Mouse (Mus musculus): ENCODE measurements around the gene Mefv.
A peak's percentile ranks its signal among the peaks of the same experiment; 100 is the strongest.
"Not testable (repeated sequence)": the region's sequence is repeated elsewhere in the genome, so short reads cannot be mapped to it uniquely, and the experiment has no call there.

The Mefv gene

DNA sequence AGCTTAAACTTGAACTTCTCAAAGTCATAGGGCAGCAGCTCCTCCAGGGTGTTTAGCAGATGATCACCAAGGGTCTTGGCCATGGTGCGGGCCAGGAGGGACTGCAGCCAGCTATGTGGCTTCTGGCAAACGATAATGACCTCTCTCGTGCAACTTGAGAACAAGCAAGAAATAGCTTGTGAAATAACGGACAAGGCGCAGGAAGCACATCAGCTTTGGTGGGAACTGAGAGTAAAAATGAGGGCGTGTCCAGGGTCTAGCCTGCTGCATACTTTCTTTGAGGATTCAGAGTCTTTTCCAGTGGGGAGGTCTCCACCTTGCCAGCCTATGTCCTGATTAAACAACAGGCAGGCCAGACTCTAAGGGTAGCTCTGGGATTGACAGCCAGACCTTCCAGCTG, at the start of gene Mefv:
Gene Mefv, minus strand, starts transcription at position 118 of the 400 bp plus-strand sequence.
- no peak for DNase-seq (ENCODE audit: low read depth in 2 of 2, low spot score in 2 of 2)

DNA sequence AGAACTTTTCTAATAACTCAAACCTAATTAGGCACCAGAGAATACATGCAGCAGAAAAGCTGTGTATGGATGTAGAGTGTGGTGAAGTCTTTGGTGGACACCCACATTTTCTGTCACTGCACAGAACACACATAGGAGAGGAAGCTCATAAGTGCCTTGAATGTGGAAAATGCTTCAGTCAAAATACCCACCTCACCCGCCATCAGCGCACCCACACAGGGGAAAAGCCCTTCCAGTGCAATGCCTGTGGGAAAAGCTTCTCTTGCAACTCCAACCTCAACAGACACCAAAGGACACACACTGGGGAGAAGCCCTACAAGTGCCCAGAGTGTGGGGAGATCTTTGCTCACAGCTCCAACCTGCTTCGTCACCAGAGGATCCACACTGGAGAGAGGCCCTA, 31.1 kb upstream of the Mefv start:
- no peak for DNase-seq (ENCODE audit: low read depth in 2 of 2, low spot score in 2 of 2)

DNA sequence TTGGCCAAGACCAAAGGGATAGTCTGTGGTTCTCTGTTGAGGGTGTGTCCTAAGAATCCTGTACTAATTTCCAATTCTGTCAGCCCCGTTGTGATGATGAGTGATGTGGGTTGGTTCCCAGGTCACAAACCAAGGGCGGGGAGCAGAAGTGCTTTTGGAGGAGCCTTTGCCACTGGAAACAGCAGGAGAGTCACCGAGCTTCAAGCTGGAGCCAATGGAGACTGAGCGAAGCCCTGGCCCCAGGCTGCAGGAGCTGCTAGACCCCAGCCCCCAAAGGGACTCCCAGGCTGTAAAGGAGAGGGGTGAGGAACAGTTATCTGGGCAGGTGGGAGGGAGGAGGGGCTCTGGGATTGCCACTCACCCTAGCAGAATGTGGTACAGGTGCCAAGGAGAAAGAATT, 27.8 kb upstream of the Mefv start:
- DNase-seq (ENCODE audit: low read depth in 2 of 2, low spot score in 2 of 2), result no peak

DNA sequence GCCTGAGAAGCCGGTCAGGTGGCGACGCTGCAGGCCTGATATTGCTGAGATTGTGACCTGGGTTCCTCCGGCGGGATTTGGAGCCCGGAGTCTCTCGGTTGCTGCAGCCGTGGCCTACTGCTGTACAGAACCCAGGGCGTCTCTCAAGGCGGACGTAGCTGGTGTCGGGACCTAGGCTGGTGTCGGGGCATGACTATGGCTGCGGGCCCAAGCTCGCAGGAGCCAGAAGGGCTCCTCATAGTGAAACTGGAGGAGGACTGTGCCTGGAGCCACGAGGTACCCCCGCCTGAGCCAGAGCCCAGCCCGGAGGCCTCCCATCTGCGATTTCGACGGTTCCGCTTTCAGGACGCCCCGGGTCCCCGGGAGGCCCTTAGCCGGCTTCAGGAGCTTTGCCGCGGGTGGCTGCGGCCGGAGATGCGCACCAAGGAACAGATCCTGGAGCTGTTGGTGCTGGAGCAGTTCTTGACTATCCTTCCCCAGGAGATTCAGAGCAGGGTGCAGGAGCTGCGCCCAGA, 26.3 kb upstream of the Mefv start:
- peak in 1 of 2 experiments; percentile 32 for DNase-seq (ENCODE audit: low read depth in 2 of 2, low spot score in 2 of 2)

DNA sequence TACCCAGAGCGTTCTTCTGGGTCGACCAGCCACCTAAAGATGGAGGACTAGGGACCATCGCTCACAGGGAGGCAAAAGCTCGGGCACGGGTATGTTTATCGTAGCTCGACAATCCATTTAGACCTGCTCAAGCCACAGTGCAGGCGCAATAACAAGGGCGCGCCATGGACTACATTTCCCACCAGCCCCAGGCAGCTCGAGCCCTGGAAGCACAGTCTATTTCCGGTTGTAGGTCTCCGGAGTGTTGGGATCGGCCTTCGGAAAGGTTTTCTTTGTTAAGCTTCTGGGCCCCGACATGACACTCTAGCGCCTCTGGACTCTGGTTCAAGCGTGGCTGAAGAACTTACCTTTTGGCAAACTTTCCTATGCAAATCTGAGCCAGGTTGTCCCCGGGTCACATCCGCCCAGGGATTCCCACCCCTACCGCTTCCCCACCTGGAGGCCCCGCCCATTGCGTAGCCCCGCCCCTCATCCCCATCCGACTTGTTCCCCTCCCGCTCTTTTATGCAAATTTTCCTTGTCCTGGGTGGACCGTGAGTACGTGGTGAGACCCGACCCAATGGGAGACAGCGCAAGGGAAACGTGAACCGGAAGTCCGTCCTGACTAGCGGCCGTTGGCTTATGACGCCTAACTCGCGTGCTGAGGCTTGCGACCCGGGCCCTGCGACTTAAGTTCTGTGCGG, 25.7 kb upstream of the Mefv start, which contains the start of gene Zfp263:
Gene Zfp263, plus strand, starts transcription at position 591 of the 683 bp plus-strand sequence.
- DNase-seq (ENCODE audit: low read depth in 2 of 2, low spot score in 2 of 2), result peak; percentile 85 to 86

DNA sequence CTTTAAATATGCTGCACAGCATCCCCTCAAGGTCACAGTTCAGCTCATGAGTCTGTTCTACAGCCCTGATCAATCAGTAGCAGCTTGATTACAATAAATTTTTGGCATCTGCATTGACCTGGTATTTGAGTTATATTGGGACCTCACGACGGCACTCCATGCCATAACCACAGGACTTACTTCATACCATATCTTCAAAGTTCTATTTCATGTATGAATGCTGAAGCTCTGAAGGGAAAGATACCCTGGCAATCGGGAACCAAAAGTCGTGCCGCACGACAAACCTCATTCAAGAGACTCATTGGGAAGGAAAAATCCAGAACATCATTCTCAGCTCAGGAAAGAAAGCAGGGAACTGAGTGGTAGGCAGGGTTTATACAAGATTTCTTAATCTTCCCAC, 24.6 kb upstream of the Mefv start:
- DNase-seq (ENCODE audit: low read depth in 2 of 2, low spot score in 2 of 2), result no peak

DNA sequence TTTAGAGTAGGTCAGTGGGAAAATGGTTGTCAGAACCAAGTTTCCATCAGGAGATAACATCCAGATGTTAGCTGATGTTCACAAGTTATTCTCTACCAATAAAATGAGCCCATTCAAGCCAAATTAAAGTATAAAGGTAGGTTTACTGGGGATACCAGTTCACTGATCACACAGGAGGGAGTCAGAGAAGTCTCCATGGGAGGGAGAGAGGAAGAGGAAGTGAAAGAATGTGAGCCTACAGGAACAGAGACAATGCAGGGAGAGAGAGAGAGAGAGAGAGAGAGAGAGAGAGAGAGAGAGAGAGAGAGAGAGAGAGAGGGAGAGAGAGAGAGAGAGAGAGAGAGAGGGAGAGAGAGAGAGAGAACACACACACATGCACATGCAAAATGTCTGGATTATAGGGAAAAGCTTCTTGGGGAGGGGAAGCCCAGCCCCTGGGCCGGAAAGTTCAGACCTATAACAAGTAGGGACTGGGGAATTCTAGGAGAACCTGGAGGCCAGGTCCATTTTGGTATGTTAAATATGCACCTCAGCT, 15.4 kb upstream of the Mefv start:
- DNase-seq (ENCODE audit: low read depth in 2 of 2, low spot score in 2 of 2), result no peak

DNA sequence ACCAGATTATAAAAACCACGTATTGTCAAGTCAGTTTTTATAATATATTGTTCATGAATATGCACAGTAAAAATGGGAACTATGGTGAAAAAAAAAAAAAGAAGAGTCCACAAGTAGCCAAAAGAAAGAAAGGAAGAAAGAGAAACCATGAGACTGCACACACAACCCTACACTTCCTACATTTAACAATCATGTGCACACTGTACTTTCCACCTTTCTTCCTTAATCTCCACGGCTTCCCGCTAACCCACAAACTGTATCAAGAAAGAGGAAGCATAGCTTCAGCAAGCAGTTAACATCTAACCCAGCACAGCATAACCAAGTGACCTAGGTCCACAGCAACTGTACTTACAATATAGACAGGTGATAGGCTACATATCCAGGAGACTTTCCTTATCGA, 14.7 kb upstream of the Mefv start:
- DNase-seq (ENCODE audit: low read depth in 2 of 2, low spot score in 2 of 2), result no peak

DNA sequence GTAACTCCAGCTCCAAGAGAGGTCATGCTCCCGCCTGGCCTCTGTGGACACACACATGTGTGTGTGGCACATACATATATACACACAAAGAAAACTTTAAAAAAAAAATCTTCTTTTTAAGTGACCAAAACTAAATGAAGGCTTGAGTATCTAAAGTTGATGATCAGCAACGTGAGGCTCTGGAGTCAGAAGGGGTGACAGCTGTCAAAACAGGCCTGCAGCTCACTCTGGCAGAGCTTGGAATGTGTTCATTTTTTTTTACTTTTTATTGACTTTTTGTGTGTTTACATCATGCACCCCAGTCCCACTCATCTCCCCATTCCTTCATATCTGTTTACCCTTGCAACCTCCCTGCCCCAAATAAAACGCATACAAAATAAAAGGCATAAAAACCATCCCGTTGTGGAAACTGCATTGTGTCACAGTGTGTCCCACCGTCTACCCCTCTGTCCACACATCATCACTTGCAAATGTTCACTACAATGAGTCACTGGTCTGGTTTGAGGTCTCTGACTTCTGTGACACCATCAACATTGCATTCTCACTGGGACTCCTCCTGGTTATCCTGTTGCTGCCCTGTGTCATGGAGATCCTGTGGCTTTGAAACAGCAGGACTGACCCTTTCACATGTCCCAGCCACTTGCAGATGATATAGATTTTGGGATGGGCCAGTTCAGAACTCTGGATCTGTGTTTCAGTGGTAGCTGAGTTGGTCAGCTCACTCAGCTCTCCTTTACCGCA, 10.3 kb upstream of the Mefv start:
- DNase-seq (ENCODE audit: low read depth in 2 of 2, low spot score in 2 of 2), result no peak

DNA sequence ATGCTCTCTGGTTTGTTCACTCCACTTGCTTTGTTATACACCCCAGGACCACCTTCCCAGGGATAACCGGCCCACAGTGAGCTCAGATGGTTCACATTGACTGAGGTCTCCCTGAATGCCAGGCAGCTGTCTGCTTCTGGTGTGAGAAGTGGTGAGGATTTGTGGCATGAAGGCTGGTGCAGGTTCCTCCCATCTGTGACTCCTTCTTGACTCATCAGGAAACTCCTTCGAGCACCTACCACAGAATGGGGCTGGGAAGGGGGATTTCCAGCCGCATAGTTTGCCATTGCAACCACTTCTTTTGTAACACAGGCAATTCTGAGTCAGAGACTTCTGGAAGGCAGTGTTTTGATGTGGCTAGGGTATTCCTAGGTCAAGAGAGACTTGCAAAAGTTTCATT, 5.3 kb upstream of the Mefv start:
- DNase-seq (ENCODE audit: low read depth in 2 of 2, low spot score in 2 of 2), result no peak

DNA sequence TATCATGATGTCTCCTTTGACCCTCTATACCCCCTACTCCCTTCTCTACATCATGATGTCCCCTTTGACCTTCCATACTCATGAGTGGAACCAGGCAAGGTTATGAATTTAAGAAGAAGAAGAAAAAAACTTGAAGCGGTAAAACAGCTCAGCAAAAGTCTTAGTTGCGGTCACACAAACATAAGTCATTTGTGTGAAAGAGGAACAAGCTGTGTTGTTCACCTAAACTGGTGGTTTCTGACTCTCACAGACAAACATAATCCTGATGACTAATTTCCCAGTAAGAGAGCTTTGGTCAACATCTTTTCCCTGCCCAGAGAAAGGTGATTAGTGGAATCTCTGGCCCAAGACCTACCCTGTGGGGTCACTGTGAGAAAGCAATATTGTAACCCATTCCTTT, 3.2 kb downstream of the Mefv start:
- no peak for DNase-seq (ENCODE audit: low read depth in 2 of 2, low spot score in 2 of 2)

DNA sequence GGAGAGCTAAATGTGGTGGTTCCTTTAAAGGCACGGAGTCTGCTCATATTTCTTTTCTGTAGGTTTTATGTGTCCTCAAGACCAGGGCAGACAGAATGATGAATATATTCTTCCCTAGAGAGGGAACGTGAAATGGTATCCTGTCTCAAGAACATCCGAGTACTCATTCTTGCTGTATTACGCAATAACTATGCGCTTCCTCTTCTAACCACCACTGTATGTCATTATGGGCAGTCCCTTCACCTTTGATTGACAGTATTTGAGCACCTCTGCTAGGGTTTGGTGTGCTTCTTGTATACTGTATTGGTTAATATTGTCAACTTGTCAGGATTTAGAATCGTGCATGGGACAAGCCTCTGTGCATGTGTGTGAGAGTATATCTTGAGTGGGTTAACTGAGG, 11.2 kb downstream of the Mefv start:
- no peak for DNase-seq (ENCODE audit: low read depth in 2 of 2, low spot score in 2 of 2)

DNA sequence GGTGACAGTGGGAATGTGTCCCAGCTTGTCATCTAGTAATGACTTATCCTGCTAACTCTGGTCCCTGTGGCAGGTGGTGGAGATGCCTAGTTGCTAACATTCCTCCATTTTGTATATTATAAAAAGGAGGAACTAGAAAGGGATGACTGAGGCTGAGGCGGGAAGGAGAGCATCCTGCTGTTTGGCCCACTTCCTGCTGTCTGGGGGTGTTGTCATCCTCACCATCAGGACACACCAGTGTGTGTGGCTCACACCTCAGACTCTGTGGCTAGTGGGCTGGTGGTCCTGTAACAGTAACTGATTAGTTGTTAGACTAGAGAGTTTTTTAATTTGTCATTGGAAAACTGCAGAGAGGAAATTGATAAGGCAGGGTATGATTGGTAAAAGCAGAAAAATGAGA, 17.0 kb downstream of the Mefv start:
- DNase-seq (ENCODE audit: low read depth in 2 of 2, low spot score in 2 of 2), result no peak

DNA sequence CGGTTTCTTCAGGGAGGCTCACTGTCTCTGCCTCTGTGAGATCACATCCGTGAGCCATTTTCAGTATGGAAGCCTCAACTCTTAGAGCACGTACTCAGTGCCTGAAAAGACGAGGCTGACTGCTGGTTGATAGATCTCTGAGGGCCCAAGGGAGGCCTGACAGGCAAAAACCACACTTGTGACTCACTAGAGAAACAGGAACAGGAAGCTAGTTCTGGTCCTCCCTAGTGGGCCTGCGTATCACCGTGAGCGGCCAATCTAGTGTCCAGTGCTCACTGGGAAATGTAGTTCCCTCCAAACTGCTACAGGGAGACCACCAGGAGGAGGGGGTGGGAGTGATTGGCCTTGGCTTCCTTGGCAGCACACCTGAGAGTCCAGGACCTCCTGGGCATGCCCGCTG, 18.6 kb downstream of the Mefv start:
- no peak for DNase-seq (ENCODE audit: low read depth in 2 of 2, low spot score in 2 of 2)

DNA sequence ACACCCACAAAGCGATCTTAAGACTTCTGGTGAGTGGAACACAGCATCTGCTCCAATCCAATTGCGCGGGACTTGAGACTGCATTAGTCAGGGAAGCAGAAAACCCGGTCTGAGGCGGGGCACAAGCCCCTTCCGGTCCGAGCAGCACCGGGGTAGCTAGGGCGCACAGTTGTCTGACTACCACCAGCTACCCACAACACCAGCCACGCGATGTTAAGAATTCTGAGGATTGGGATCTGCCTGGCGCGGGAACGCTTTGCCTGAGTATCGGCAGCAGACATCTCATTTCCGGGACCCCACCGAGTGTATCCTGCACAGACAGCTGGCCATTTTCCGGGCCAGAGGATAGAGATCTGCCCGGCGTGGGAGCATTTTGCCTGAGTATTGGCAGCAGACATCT, 28.3 kb downstream of the Mefv start:
- not testable (repeated sequence) for DNase-seq (ENCODE audit: low read depth in 2 of 2, low spot score in 2 of 2)

Measured in CD8-positive naive resting alpha-beta T cell, adult 2 months (primary cell).